8 mouse cellular contexts compared by ENCODE assay signal in the genomic region with DNA sequence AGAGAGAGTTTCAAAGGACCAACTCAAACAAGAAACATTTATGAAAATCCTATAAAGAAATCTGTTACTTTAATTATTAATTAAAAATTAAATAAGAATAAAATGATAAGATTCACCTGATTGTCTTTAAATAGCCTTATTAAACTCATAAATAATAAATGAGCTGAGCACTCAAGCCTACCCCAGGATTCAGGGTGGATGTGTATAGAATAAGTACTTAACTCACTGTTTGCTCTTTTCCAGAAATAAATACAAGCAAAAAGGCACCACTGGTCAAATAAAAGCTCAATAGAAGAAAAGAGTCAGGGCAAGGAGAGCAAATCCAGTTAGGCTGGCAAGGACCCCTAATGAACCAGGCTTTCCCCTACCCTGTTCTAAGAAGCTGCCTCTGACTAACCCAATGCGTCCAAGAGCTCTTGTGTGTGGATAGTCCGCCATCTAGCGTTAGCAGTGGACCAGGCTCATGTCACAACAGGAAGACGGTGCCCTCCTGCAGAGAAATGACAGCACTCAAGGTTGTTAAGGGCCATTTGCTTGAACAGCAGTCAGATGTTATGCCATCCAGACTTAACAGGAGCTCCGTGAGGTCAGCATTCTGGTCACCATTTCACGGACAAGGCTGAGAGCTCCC. TPM values are rescaled to one million over a fixed set of nuclear protein-coding genes. Genes with fewer than 3 reads are reported as not detected.
DNase-seq lines count a peak whose midpoint lies in the region; ATAC-seq lines count a peak whose summit lies in the region.

No protein-coding gene starts in this region.

- H3K4me2 ChIP-seq in lung, embryonic 16.5 days (ENCODE audit: low read depth, low read length): no peak overlapping the region

- H3K9ac ChIP-seq in lung, embryonic 16.5 days (ENCODE audit: low read length): no peak overlapping the region

- H3K36me3 ChIP-seq in forebrain, embryonic 10.5 days (replicated peaks): no peaks in the 10 kb centered on the region
- H3K36me3 ChIP-seq in lung, embryonic 16.5 days (ENCODE audit: control insufficient read depth, insufficient read depth, low read length): no peaks in the 10 kb centered on the region

- 11% methylated on average over 6 of the region's 6 CpGs for whole genome bisulfite sequencing in forebrain, embryonic 10.5 days
- WGBS in large intestine, adult 2 months: 4% methylated on average over 6 of the region's 6 CpGs
- 3% methylated on average over 6 of the region's 6 CpGs for WGBS in lung, embryonic 16.5 days

- intact Hi-C loops in heart, postnatal 25 days (cut with DNase I): loop anchor here (1.0 to 10.0 kb wide), 3 partner anchors 139 to 849 kb away; no protein-coding TSS in a partner anchor

- no peaks in the 10 kb centered on the region for H3K4me1 ChIP-seq in forebrain, embryonic 10.5 days
- no peaks in the 10 kb centered on the region for H3K4me1 ChIP-seq in lung, embryonic 16.5 days (replicated peaks; ENCODE audit: control insufficient read depth, insufficient read depth, low read length)

- H3K9me3 ChIP-seq in forebrain, embryonic 10.5 days: no peaks in the 10 kb centered on the region
- H3K9me3 ChIP-seq in lung, embryonic 16.5 days (ENCODE audit: control insufficient read depth, low read length): no peaks in the 10 kb centered on the region

- no peak overlapping the region for H3K27ac ChIP-seq in forebrain, embryonic 10.5 days
- H3K27ac ChIP-seq in lung, embryonic 16.5 days (ENCODE audit: low read length): no peak overlapping the region

- peak; percentile 95 for ATAC-seq in CD4-positive, CD25-positive, alpha-beta regulatory T cell, adult 4 months
- ATAC-seq in lung, embryonic 16.5 days (ENCODE audit: low read depth): peak; percentile 74

- no peaks in the 10 kb centered on the region for H3K27me3 ChIP-seq in forebrain, embryonic 10.5 days (ENCODE audit: poor library complexity, severe bottlenecking)
- H3K27me3 ChIP-seq in lung, embryonic 16.5 days (ENCODE audit: control insufficient read depth, insufficient read depth, low read depth, low read length): no peaks in the 10 kb centered on the region

- peak; percentile 94 for DNase-seq in brain, adult 2 months (ENCODE audit: low read depth, low spot score)
- DNase-seq in forebrain, embryonic 10.5 days (ENCODE audit: extremely low spot score, low spot score): peak; percentile 60
- DNase-seq in heart, postnatal 25 days (ENCODE audit: low spot score): peak; percentile 20
- peak; percentile 47 for DNase-seq in large intestine, adult 2 months (ENCODE audit: low read depth, low spot score)
- DNase-seq in ovary, postnatal 14 days (ENCODE audit: low spot score): peak; percentile 61
- DNase-seq in thymus, postnatal 10 days (ENCODE audit: low spot score in 2 of 2): peak; percentile 44 to 74

- H3K4me3 ChIP-seq in forebrain, embryonic 10.5 days: no peak overlapping the region
- H3K4me3 ChIP-seq in lung, embryonic 16.5 days (ENCODE audit: low read length): no peak overlapping the region

RNA-seq across cellular contexts. Expression of gene Galnt14, which starts 33.5 kb away (rescaled TPM):
- under 1 TPM; 0.70 to 0.82 TPM for polyA plus RNA-seq in CD4-positive, CD25-positive, alpha-beta regulatory T cell, adult 4 months (2017; shearing (Covaris generic))
- polyA plus RNA-seq in forebrain, embryonic 10.5 days (2016; fragmentation: Nextera tagmentation; extraction: Ambion mirVana): 2.5 and 2.6 TPM in 2 replicates
- not detected for total RNA-seq in heart, postnatal 25 days (2021)
- polyA plus RNA-seq in large intestine, adult 2 months (2012; rRNA removed): 0.08 and 0.12 TPM in 2 replicates
- 0.10 and 0.33 TPM in 2 replicates for polyA plus RNA-seq in lung, embryonic 16.5 days (2015; fragmentation: Nextera tagmentation; extraction: Ambion mirVana)

Comparison
In these comparisons a context has a peak if more than half of its experiments do, and no peak if none do; other contexts are left out.
1. DNase-seq: peak in every context shown above with its lines; median percentile 94 in brain, adult 2 months; 61 in ovary, postnatal 14 days; 60 in forebrain, embryonic 10.5 days; 59 in thymus, postnatal 10 days; 47 in large intestine, adult 2 months; 20 in heart, postnatal 25 days.